Mouse (Mus musculus): ENCODE results near the gene Exosc8. TPM values are rescaled to one million over a fixed set of nuclear protein-coding genes. Genes with fewer than 3 reads are reported as not detected.
"Not testable (repeated sequence)": the region's sequence is repeated elsewhere in the genome, so short reads cannot be mapped to it uniquely, and the experiment has no call there.

Gene Exosc8
- polyA plus RNA-seq, 1 experiment from 2014 or later, result 180 TPM

- H3K27ac ChIP-seq (replicated peaks), result no peak overlapping the region
- no peaks in the 10 kb centered on the region for H3K27me3 ChIP-seq (ENCODE audit: low read depth, poor library complexity, severe bottlenecking)
- 93% methylated on average over 6 of the region's 6 CpGs for WGBS
- H3K9me3 ChIP-seq (replicated peaks), result no peaks in the 10 kb centered on the region
- no peak overlapping the region for H3K4me3 ChIP-seq
- peaks cover 95% of the 10 kb centered on the region for H3K36me3 ChIP-seq
- DNase-seq (ENCODE audit: low spot score), result no peak
- H3K4me1 ChIP-seq, result peaks cover 4% of the 10 kb centered on the region
These were observed 7.1 kb downstream of the Exosc8 start for GRCm38 (mm10) chr3:54728100-54728499.

- Histone ChIP-seq H3K27me3 (ENCODE audit: low read depth, poor library complexity, severe bottlenecking) (no peaks in the 10 kb centered on the region), H3K36me3 (peaks cover 95% of the 10 kb centered on the region), H3K9me3 (replicated peaks) (no peaks in the 10 kb centered on the region), H3K27ac (replicated peaks) (no peak overlapping the region), H3K4me3 (no peak overlapping the region), H3K4me1 (no peaks in the 10 kb centered on the region)
- no peak for DNase-seq (ENCODE audit: low spot score)
- whole genome bisulfite sequencing, result 98% methylated on average over 2 of the region's 2 CpGs
These were observed 7.6 kb downstream of the Exosc8 start for GRCm38 (mm10) chr3:54727588-54727987.

- no peak for DNase-seq (ENCODE audit: low spot score)
- no peak overlapping the region for H3K27ac ChIP-seq (replicated peaks)
- H3K4me3 ChIP-seq, result no peak overlapping the region
- H3K4me1 ChIP-seq, result no peaks in the 10 kb centered on the region
- H3K9me3 ChIP-seq (replicated peaks), result no peaks in the 10 kb centered on the region
- H3K27me3 ChIP-seq (ENCODE audit: low read depth, poor library complexity, severe bottlenecking), result no peaks in the 10 kb centered on the region
- 89% methylated on average over 2 of the region's 2 CpGs for WGBS
- peaks cover 94% of the 10 kb centered on the region for H3K36me3 ChIP-seq
These were observed 9.8 kb downstream of the Exosc8 start for GRCm38 (mm10) chr3:54725344-54725743.

- WGBS, result 88% methylated on average over 10 of the region's 10 CpGs
- Histone ChIP-seq H3K4me1 (no peaks in the 10 kb centered on the region), H3K9me3 (replicated peaks) (no peaks in the 10 kb centered on the region), H3K27me3 (ENCODE audit: low read depth, poor library complexity, severe bottlenecking) (no peaks in the 10 kb centered on the region), H3K36me3 (peaks cover 91% of the 10 kb centered on the region), H3K27ac (replicated peaks) (no peak overlapping the region), H3K4me3 (no peak overlapping the region)
- no peak for DNase-seq (ENCODE audit: low spot score)
These were observed 11.3 kb downstream of the Exosc8 start for GRCm38 (mm10) chr3:54723741-54724500.

GRCm38 (mm10) chr3:54718947-54719346 is 16.2 kb downstream of the Exosc8 start:
- DNase-seq (ENCODE audit: low spot score), result no peak
- whole genome bisulfite sequencing, result 55% methylated on average over 3 of the region's 3 CpGs
- no peak overlapping the region for H3K4me3 ChIP-seq
- H3K36me3 ChIP-seq, result peaks cover 95% of the 10 kb centered on the region
- H3K27me3 ChIP-seq (ENCODE audit: low read depth, poor library complexity, severe bottlenecking), result no peaks in the 10 kb centered on the region
- no peak overlapping the region for H3K27ac ChIP-seq (replicated peaks)
- no peaks in the 10 kb centered on the region for H3K4me1 ChIP-seq
- no peaks in the 10 kb centered on the region for H3K9me3 ChIP-seq (replicated peaks)

- Histone ChIP-seq H3K4me3 (no peak overlapping the region), H3K4me1 (no peaks in the 10 kb centered on the region), H3K9me3 (replicated peaks) (no peaks in the 10 kb centered on the region), H3K36me3 (peaks cover 95% of the 10 kb centered on the region), H3K27me3 (ENCODE audit: low read depth, poor library complexity, severe bottlenecking) (no peaks in the 10 kb centered on the region), H3K27ac (replicated peaks) (no peak overlapping the region)
- no peak for DNase-seq (ENCODE audit: low spot score)
- WGBS, result 78% methylated on average over 6 of the region's 6 CpGs
These were observed 17.8 kb downstream of the Exosc8 start for GRCm38 (mm10) chr3:54717348-54717747.

- Histone ChIP-seq H3K27ac (replicated peaks) (no peak overlapping the region), H3K36me3 (peaks cover 95% of the 10 kb centered on the region), H3K4me3 (no peak overlapping the region), H3K27me3 (ENCODE audit: low read depth, poor library complexity, severe bottlenecking) (no peaks in the 10 kb centered on the region), H3K4me1 (no peaks in the 10 kb centered on the region), H3K9me3 (replicated peaks) (no peaks in the 10 kb centered on the region)
- DNase-seq (ENCODE audit: low spot score), result no peak
- WGBS, result 94% methylated on average over 6 of the region's 6 CpGs
These were observed 19.7 kb downstream of the Exosc8 start for GRCm38 (mm10) chr3:54715461-54715860.

- H3K36me3 ChIP-seq, result peaks cover 99% of the 10 kb centered on the region
These were observed 20.9 kb downstream of the Exosc8 start, which contains the start of gene Gm21958 for GRCm38 (mm10) chr3:54714253-54714652. Gm21958 (minus strand) TSS chr3:54714353.

GRCm38 (mm10) chr3:54708972-54709371 is 26.2 kb downstream of the Exosc8 start:
- Histone ChIP-seq H3K27ac (replicated peaks) (no peak overlapping the region), H3K4me1 (no peaks in the 10 kb centered on the region), H3K36me3 (peaks cover 98% of the 10 kb centered on the region), H3K4me3 (no peak overlapping the region), H3K9me3 (replicated peaks) (no peaks in the 10 kb centered on the region), H3K27me3 (ENCODE audit: low read depth, poor library complexity, severe bottlenecking) (no peaks in the 10 kb centered on the region)
- 93% methylated on average over 9 of the region's 9 CpGs for WGBS
- no peak for DNase-seq (ENCODE audit: low spot score)

More at GRCm38 (mm10) chr3:54714253-54714652, 20.9 kb downstream of the Exosc8 start, which contains the start of gene Gm21958:
- Histone ChIP-seq H3K4me3 (no peak within 1 kb of the TSS), H3K27me3 (ENCODE audit: low read depth, poor library complexity, severe bottlenecking) (no peaks in the 10 kb centered on the region), H3K9me3 (replicated peaks) (no peaks in the 10 kb centered on the region), H3K4me1 (no peaks in the 10 kb centered on the region), H3K27ac (replicated peaks) (no peak within 1 kb of the TSS)
- WGBS, result 92% methylated on average over 6 of the region's 6 CpGs
- DNase-seq (ENCODE audit: low spot score), result no peak

GRCm38 (mm10) chr3:54704106-54704505 is 31.1 kb downstream of the Exosc8 start:
- not testable (repeated sequence) for H3K4me1 ChIP-seq; H3K9me3 ChIP-seq (replicated peaks); H3K4me3 ChIP-seq; H3K27ac ChIP-seq (replicated peaks); H3K27me3 ChIP-seq (ENCODE audit: low read depth, poor library complexity, severe bottlenecking); DNase-seq (ENCODE audit: low spot score)
- 97% methylated on average over 8 of the region's 8 CpGs for WGBS
- peaks cover 96% of the 10 kb centered on the region for H3K36me3 ChIP-seq

- Histone ChIP-seq H3K4me3 (no peak overlapping the region), H3K9me3 (replicated peaks) (no peaks in the 10 kb centered on the region), H3K4me1 (no peaks in the 10 kb centered on the region), H3K27ac (replicated peaks) (no peak overlapping the region), H3K27me3 (ENCODE audit: low read depth, poor library complexity, severe bottlenecking) (no peaks in the 10 kb centered on the region), H3K36me3 (peaks cover 97% of the 10 kb centered on the region)
- WGBS, result 85% methylated on average over 5 of the region's 5 CpGs
- no peak for DNase-seq (ENCODE audit: low spot score)
These were observed 35.4 kb downstream of the Exosc8 start for GRCm38 (mm10) chr3:54699759-54700301.

GRCm38 (mm10) chr3:54693056-54693415 is 42.2 kb downstream of the Exosc8 start:
- H3K4me1 ChIP-seq, result peaks cover 14% of the 10 kb centered on the region
- H3K36me3 ChIP-seq, result peaks cover 35% of the 10 kb centered on the region
- H3K27me3 ChIP-seq (ENCODE audit: low read depth, poor library complexity, severe bottlenecking), result peaks cover 4% of the 10 kb centered on the region; the same call in 1 of the 2 replicates
- no peak for DNase-seq (ENCODE audit: low spot score)
- H3K27ac ChIP-seq (replicated peaks), result peak overlapping the region; percentile 91
- under 1% methylated on average over 8 of the region's 8 CpGs for WGBS
- peak overlapping the region; percentile 81 for H3K4me3 ChIP-seq
- no peaks in the 10 kb centered on the region for H3K9me3 ChIP-seq (replicated peaks)
